Mouse (Mus musculus) ES-Bruce4 (cell line): ENCODE results near the gene Aff2. TPM values are rescaled to one million over a fixed set of nuclear protein-coding genes. Genes with fewer than 3 reads are reported as not detected.

Experiments
- H3K27ac ChIP-seq: 2 replicates; pipeline ENCODE4 v1.5.1; 2012; ENCODE audit warnings: low read length, inconsistent platforms; ENCODE audit not compliant: insufficient read depth
- H3K27me3 ChIP-seq: 2 replicates; pipeline ENCODE4 v1.6.1; 2012; ENCODE audit warnings: mild to moderate bottlenecking, low read length, inconsistent platforms; ENCODE audit not compliant: control insufficient read depth, poor library complexity, insufficient read depth, severe bottlenecking
- H3K36me3 ChIP-seq: 2 replicates; pipeline ENCODE4 v1.6.1; 2012; ENCODE audit warnings: inconsistent platforms, mild to moderate bottlenecking, low read length, moderate library complexity; ENCODE audit not compliant: control insufficient read depth, poor library complexity, insufficient read depth, severe bottlenecking
- H3K4me1 ChIP-seq: one replicate; pipeline ENCODE4 v1.8.1; 2011; ENCODE audit warnings: low read length; ENCODE audit not compliant: control insufficient read depth, insufficient read depth
- H3K4me3 ChIP-seq: 2 replicates; pipeline ENCODE4 v1.5.1; 2011; ENCODE audit warnings: low read depth, mild to moderate bottlenecking, low read length
- H3K9ac ChIP-seq: 2 replicates; pipeline ENCODE4 v1.6.1; 2012; ENCODE audit warnings: low read depth, mild to moderate bottlenecking, inconsistent platforms; ENCODE audit not compliant: poor library complexity, severe bottlenecking
- H3K9me3 ChIP-seq: replicated peaks from 2 replicates; pipeline ENCODE4 v1.6.1; 2012; ENCODE audit warnings: mild to moderate bottlenecking, low read length, inconsistent platforms; ENCODE audit not compliant: control insufficient read depth, poor library complexity, insufficient read depth, severe bottlenecking
- CTCF ChIP-seq: IDR thresholded peaks from one replicate; pipeline ENCODE4 v1.8.1; 2011; ENCODE audit warnings: low read depth, low read length
- EP300 ChIP-seq: IDR thresholded peaks from 2 replicates; pipeline ENCODE4 v1.6.1; 2011; ENCODE audit warnings: low read depth, low read length; ENCODE audit not compliant: insufficient read depth
- POLR2A ChIP-seq: IDR thresholded peaks from one replicate; pipeline ENCODE4 v1.8.1; 2011; ENCODE audit warnings: low read length; ENCODE audit not compliant: insufficient read depth
- polyA plus RNA-seq: library from polyadenylated mRNA; stranded (reverse); fragments of >200 nt; gene quantifications from 2 replicates; pipeline ENCODE4 v1.2.4, GENCODE M21; 2011; ENCODE audit warnings: low read depth; ENCODE audit not compliant: missing spikeins, insufficient read depth, insufficient read length

Gene Aff2
- polyA plus RNA-seq, 1 experiment, result 0.75 TPM

- Histone ChIP-seq H3K4me3 (no peak overlapping the region), H3K9ac (no peak overlapping the region), H3K9me3 (no peaks in the 10 kb centered on the region), H3K4me1 (no peaks in the 10 kb centered on the region), H3K36me3 (no peaks in the 10 kb centered on the region), H3K27ac (no peak overlapping the region), H3K27me3 (peaks cover 2% of the 10 kb centered on the region; the same call in 1 of the 2 replicates)
- TF ChIP-seq POLR2A (no peak), CTCF (no peak), EP300 (no peak)
These were observed 4.1 kb downstream of the Aff2 start for GRCm38 (mm10) chrX:69364198-69364597.

DNA sequence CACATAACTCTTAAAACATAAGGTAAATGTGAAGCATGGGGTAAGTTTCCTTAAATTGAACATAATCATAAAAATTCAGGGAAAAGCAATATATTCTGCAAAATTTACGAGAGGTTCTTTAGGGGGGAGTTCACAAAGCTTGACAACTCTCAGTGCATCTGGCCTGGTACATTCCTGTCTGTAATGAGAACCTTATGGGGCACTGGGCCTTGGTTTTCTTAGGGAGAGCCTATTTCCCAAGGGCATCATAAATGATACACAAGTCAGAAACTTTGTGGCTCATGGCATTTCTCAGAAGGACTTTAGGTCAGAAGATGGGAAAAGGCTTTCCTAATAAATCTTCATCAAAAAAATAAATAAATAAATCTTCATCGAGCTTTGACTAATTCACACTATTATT lies 13.2 kb downstream of the Aff2 start:
- H3K27me3 ChIP-seq, result no peaks in the 10 kb centered on the region
- H3K9ac ChIP-seq, result no peak overlapping the region
- no peaks in the 10 kb centered on the region for H3K9me3 ChIP-seq
- TF ChIP-seq EP300, result no peak
- TF ChIP-seq POLR2A, result no peak
- no peak for TF ChIP-seq CTCF
- H3K27ac ChIP-seq, result no peak overlapping the region
- H3K4me3 ChIP-seq, result no peak overlapping the region
- H3K36me3 ChIP-seq, result no peaks in the 10 kb centered on the region
- no peaks in the 10 kb centered on the region for H3K4me1 ChIP-seq

- TF ChIP-seq EP300, result no peak
- no peak for TF ChIP-seq POLR2A
- TF ChIP-seq CTCF, result no peak
- H3K4me1 ChIP-seq, result no peaks in the 10 kb centered on the region
- no peak overlapping the region for H3K4me3 ChIP-seq
- H3K27ac ChIP-seq, result no peak overlapping the region
- H3K9me3 ChIP-seq, result no peaks in the 10 kb centered on the region
- no peak overlapping the region for H3K9ac ChIP-seq
- H3K27me3 ChIP-seq, result no peaks in the 10 kb centered on the region
- no peaks in the 10 kb centered on the region for H3K36me3 ChIP-seq
These were observed 29.6 kb downstream of the Aff2 start for GRCm38 (mm10) chrX:69389738-69390137.

- Histone ChIP-seq H3K27me3 (no peaks in the 10 kb centered on the region), H3K36me3 (no peaks in the 10 kb centered on the region), H3K9ac (no peak overlapping the region), H3K4me1 (no peaks in the 10 kb centered on the region), H3K27ac (no peak overlapping the region), H3K9me3 (no peaks in the 10 kb centered on the region), H3K4me3 (no peak overlapping the region)
- TF ChIP-seq EP300, result no peak
These were observed 54.9 kb downstream of the Aff2 start for GRCm38 (mm10) chrX:69415043-69415442.

DNA sequence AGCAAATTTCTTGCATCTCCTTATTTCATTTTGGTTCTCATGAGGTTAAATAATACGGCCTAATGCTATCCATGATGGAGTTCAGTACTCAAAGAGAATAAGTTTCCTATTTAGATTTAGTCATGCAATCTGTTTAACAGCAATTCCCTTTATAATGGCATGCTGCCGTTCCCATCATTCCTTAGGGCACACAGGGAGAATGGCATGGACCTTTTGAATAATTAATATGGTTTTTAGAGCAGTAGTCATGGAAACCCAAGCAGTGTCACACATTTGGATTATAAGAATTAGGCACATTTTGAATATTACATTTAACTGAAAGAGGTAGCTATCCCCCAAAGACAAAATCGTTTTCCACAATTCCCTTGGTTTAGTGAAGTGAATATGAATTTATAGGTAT lies 78.3 kb downstream of the Aff2 start:
- Histone ChIP-seq H3K9ac (no peak overlapping the region), H3K27me3 (no peaks in the 10 kb centered on the region), H3K36me3 (no peaks in the 10 kb centered on the region)

DNA sequence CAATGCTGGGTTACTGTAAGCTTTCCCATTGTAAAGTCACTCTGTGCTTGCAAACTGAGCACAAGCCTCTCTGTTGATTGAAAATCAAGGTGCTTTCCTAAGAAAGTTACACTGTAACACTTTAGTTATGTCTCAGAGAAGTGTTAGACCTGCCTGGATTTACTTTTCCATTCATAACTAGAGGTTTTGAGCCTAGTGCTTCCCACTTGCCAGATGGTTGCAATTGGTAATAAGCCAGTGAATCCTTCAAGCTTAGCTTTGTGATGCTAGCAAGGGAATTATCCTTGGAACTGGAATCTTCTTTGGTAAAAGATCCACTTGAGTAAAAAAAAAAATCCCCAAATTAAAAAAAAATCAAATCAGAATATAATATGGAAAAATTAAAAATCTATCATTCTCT lies 81.8 kb downstream of the Aff2 start:
- H3K36me3 ChIP-seq, result no peaks in the 10 kb centered on the region
- no peak overlapping the region for H3K27ac ChIP-seq
- TF ChIP-seq CTCF (no peak), EP300 (no peak), POLR2A (no peak)
- no peaks in the 10 kb centered on the region for H3K9me3 ChIP-seq
- H3K9ac ChIP-seq, result no peak overlapping the region
- H3K27me3 ChIP-seq, result no peaks in the 10 kb centered on the region
- no peaks in the 10 kb centered on the region for H3K4me1 ChIP-seq
- no peak overlapping the region for H3K4me3 ChIP-seq

More for the DNA sequence above, 78.3 kb downstream of the Aff2 start:
- no peak overlapping the region for H3K27ac ChIP-seq
- no peaks in the 10 kb centered on the region for H3K9me3 ChIP-seq
- H3K4me3 ChIP-seq, result no peak overlapping the region
- TF ChIP-seq EP300, result no peak
- no peak for TF ChIP-seq POLR2A
- no peak for TF ChIP-seq CTCF
- no peaks in the 10 kb centered on the region for H3K4me1 ChIP-seq
